Mouse (Mus musculus): ENCODE measurements around the gene Rogdi. TPM values are rescaled to one million over a fixed set of nuclear protein-coding genes. Genes with fewer than 3 reads are reported as not detected.
A peak's percentile ranks its signal among the peaks of the same experiment; 100 is the strongest.

The Rogdi gene
- total RNA-seq, 1 experiment from 2014 or later, result 50.2 TPM

GRCm38 (mm10) chr16:4998984-4999383 lies 14.4 kb downstream of the Rogdi start:
- no peak for ATAC-seq (ENCODE audit: extremely low read depth, insufficient number of reproducible peaks, low FRiP score, poor library complexity, severe bottlenecking)

GRCm38 (mm10) chr16:4997553-4997952 lies 15.8 kb downstream of the Rogdi start, which contains the start of gene Sept12:
TSS of gene Sept12 (minus strand) at chr16:4997852.
- no peak for ATAC-seq (ENCODE audit: extremely low read depth, insufficient number of reproducible peaks, low FRiP score, poor library complexity, severe bottlenecking)

- no peak for ATAC-seq (ENCODE audit: extremely low read depth, insufficient number of reproducible peaks, low FRiP score, poor library complexity, severe bottlenecking)
Observed at GRCm38 (mm10) chr16:4993276-4993675, 20.1 kb downstream of the Rogdi start.

GRCm38 (mm10) chr16:4984717-4985116 lies 28.6 kb downstream of the Rogdi start:
- no peak for ATAC-seq (ENCODE audit: extremely low read depth, insufficient number of reproducible peaks, low FRiP score, poor library complexity, severe bottlenecking)

- ATAC-seq (ENCODE audit: extremely low read depth, insufficient number of reproducible peaks, low FRiP score, poor library complexity, severe bottlenecking), result peak; percentile 86
Observed at GRCm38 (mm10) chr16:4979755-4980380, 33.5 kb downstream of the Rogdi start.

DNA sequence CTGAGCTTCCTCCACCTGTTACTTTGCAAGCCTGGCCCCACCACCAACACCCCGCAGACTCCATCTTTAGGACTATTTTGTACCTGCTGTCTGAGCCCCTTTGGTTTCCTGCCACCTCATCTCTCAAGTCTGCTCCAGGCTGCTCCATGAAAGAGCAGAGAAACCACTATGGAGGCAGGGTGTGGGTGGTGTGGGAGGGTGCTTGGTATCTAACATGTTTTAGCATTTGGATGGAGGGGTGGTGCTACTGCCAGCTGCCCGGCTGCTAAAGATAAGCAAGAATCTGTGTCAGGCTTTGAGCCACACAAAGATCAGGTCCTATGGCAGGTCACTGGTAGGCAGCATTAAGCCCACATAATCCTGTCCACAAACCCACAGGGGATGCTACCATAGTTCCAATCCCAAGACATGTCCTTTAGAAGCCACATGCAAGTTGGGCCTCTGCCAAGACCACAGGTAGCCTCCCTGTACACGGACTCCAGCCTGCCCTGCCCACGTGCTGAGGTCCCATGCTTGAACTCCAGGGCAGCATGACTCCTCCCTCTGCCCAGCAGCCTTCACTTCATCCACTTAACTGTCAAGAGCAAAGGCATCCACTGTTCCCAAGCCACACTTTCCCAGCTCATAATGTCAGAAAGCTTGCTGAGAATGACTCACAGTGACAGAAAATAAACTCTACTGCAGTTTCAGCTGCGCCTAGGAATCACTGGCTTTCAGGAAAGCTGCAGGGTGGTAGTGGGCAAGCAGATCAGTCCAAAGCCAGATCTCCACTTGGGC lies 34.9 kb downstream of the Rogdi start:
- no peak for ATAC-seq (ENCODE audit: extremely low read depth, insufficient number of reproducible peaks, low FRiP score, poor library complexity, severe bottlenecking)

GRCm38 (mm10) chr16:4976180-4976579 lies 37.2 kb downstream of the Rogdi start:
- ATAC-seq (ENCODE audit: extremely low read depth, insufficient number of reproducible peaks, low FRiP score, poor library complexity, severe bottlenecking), result no peak

GRCm38 (mm10) chr16:4974521-4974920 lies 38.8 kb downstream of the Rogdi start:
- no peak for ATAC-seq (ENCODE audit: extremely low read depth, insufficient number of reproducible peaks, low FRiP score, poor library complexity, severe bottlenecking)

- ATAC-seq (ENCODE audit: extremely low read depth, insufficient number of reproducible peaks, low FRiP score, poor library complexity, severe bottlenecking), result no peak
Observed at GRCm38 (mm10) chr16:4971626-4972025, 41.7 kb downstream of the Rogdi start.

DNA sequence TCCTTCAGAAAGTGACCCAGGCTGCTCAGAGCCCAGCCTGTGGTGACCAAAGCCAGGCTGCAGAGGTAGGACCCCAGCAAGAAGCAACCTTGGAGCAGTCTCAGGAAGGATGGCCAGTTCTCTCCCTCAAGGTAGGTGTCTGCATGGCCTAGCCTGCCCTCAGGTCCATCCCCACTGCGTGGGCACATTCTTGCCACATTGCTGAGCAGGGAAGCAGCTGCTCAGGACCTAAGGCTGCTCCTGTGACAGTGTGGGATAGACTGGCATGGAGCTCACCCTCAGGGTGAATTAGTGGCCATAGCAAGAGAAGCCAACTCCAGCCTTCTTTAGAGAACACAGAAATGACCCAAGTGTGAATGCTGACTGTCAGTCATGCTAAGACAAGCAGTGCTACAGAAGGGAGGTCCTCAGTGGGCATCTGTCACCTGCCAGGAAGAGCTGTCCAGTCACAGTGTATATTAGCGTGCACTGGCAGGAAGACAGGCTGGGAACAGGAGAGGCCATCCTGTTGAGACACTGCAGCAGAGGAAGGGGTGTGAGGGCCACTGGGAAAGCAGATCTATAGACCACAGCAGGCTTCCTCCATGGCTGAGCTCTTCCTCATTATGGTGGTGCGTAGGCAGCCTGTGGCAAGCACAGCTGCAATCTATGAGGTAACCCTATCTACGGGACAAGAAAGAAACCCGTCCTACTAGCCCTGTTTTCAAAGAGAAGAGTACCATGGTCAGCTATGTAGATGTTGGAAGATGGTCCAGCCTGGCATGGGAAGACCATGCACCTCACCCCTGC lies 44.1 kb downstream of the Rogdi start:
- peak; percentile 86 for ATAC-seq (ENCODE audit: extremely low read depth, insufficient number of reproducible peaks, low FRiP score, poor library complexity, severe bottlenecking)

GRCm38 (mm10) chr16:4968426-4968825 lies 44.9 kb downstream of the Rogdi start:
- ATAC-seq (ENCODE audit: extremely low read depth, insufficient number of reproducible peaks, low FRiP score, poor library complexity, severe bottlenecking), result no peak

GRCm38 (mm10) chr16:4965392-4966129 lies 47.8 kb downstream of the Rogdi start:
- ATAC-seq (ENCODE audit: extremely low read depth, insufficient number of reproducible peaks, low FRiP score, poor library complexity, severe bottlenecking), result no peak

DNA sequence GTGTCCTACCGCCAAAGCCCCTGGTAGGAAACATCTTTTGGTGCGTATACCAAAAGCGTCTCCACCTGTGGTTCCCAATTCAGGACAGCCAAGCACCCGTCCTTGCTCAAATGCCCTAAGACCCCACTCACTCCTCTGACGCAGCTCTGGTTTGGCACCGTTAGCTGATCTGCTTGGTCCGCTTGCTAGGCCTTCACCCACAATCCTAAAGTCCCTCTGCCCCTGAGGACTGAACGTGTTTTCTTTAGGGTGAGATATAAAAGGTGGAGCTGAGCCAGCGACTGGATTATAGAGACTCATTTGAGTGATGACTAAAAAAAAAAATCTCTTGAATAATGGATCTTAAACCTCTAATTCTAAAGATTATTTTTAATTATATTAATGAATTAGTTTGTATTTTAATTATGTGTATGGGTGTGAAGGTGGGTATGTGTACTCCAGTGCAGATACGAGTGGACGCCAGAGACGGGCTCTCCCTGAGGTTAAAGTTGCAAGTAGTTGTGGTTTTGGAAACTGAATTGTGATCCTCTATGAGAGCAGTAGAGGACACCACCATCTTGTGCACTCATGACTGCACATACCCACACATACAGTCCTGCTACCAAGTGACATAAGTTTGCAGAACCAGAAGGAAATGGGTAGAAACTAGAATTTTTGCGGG lies 48.5 kb downstream of the Rogdi start:
- no peak for ATAC-seq (ENCODE audit: extremely low read depth, insufficient number of reproducible peaks, low FRiP score, poor library complexity, severe bottlenecking)

DNA sequence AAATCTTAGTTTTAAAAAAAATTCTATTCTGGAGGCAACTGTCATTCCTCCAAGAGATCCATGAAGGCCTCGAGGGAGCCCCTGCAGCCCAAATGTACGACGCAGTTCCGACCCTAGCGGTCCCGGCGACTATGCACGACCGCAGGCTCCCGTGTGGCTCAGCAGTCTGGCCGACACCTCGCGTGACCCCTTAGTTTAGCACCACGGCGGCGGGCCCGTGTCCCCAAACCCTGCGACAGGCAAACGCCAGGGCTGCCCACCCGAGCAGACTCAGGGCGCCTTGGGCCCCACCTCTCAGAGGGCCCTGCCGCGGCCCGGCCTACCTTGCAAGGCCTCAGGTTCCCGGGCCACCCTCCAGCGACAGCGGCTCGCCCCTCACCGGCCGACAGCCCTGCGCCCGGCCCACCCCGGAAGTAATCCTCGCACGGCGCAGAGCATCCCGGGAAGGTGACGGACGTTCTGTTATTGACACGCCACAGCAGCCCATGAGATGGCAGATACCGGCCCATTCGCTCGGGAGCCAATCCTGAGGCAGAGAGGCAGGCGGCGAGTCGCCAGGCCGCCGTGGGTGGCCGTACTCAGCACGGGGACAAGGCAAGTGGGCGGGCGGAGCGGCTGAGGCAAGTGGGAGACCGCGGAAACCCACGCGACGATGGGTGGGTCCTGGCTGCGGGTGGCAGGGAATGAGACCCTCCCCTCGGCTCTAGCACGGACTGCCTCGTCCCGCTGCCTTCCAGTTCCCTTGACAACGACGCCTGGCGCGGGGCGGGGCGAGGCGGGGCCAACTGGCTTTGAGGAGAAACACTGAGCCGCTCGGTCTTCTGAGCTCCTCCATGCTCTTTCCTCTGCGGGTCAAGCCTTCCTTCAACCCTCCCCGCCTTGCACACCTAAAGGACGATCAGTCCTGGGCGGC lies 49.3 kb downstream of the Rogdi start, which contains the start of gene Anks3:
TSS of gene Anks3 (minus strand) at position 409 of the 913 bp plus-strand sequence.
- peak; percentile 91 for ATAC-seq (ENCODE audit: extremely low read depth, insufficient number of reproducible peaks, low FRiP score, poor library complexity, severe bottlenecking)

DNA sequence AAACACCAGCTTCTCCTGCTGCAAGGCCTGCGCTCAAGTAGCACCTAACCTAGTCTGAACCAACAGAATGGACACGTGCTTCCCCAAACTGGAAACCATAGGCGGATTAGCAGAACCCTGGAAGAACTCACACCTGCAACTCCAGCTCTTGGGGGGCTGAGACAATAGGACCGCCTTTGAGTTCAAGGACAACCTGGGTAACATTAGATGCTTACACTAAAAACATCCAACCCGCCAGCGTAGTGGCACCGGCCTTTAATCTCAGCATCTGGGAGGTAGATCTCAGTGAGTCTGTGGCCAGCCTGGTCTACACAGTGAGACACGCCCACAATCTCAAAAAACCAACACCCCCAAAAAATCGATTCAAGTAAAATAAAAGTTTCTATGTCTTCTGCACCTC lies 50.0 kb downstream of the Rogdi start:
- ATAC-seq (ENCODE audit: extremely low read depth, insufficient number of reproducible peaks, low FRiP score, poor library complexity, severe bottlenecking), result no peak

- ATAC-seq (ENCODE audit: extremely low read depth, insufficient number of reproducible peaks, low FRiP score, poor library complexity, severe bottlenecking), result no peak
Observed at GRCm38 (mm10) chr16:4960260-4960659, 53.1 kb downstream of the Rogdi start.
